Mouse (Mus musculus): ENCODE results near the gene Oasl1.

Oasl1 gene

GRCm38 (mm10) chr5:114969609-114970215, 46.7 kb downstream of the Oasl1 start:
- no peak for DNase-seq

- DNase-seq = peak; percentile 40
Measured at GRCm38 (mm10) chr5:114970824-114971227, 47.8 kb downstream of the Oasl1 start, which contains the start of gene Hnf1a. Gene Hnf1a (minus strand): TSS chr5:114971094.

GRCm38 (mm10) chr5:114972201-114972600, 49.2 kb downstream of the Oasl1 start:
- DNase-seq = no peak

GRCm38 (mm10) chr5:114973131-114973530, 50.1 kb downstream of the Oasl1 start:
- no peak for DNase-seq

GRCm38 (mm10) chr5:114976935-114977334, 53.9 kb downstream of the Oasl1 start:
- no peak for DNase-seq

GRCm38 (mm10) chr5:114978473-114978872, 55.4 kb downstream of the Oasl1 start:
- DNase-seq = no peak

GRCm38 (mm10) chr5:114978888-114979249, 55.8 kb downstream of the Oasl1 start:
- peak; percentile 61 for DNase-seq

- peak; percentile 88 for DNase-seq
Measured at GRCm38 (mm10) chr5:114979250-114980121, 56.4 kb downstream of the Oasl1 start.

GRCm38 (mm10) chr5:114980122-114980748, 57.2 kb downstream of the Oasl1 start:
- no peak for DNase-seq

GRCm38 (mm10) chr5:114982001-114982400, 59.0 kb downstream of the Oasl1 start:
- DNase-seq = no peak

- no peak for DNase-seq
Measured at GRCm38 (mm10) chr5:114985074-114985473, 62.0 kb downstream of the Oasl1 start.

All from liver (tissue).